23 mouse cellular contexts compared by ENCODE assay signal in genomic region chr8:92327176-92327575, GRCm38 (mm10). TPM values are rescaled to one million over a fixed set of nuclear protein-coding genes. Genes with fewer than 3 reads are reported as not detected.
DNase-seq lines count a peak whose midpoint lies in the region; ATAC-seq and TF ChIP-seq lines count a peak whose summit lies in the region.
"Had no signal": no experiment of that assay in that cellular context is flagged by ENCODE, and none has a peak within 500 bp of the region (broad histone marks: within the 10 kb centered on the region; RNA-seq: fewer than 3 reads in every experiment).

No protein-coding gene starts in this region.

- TF ChIP-seq POLR2A in thymus, adult 2 months (IDR thresholded peaks at IDR 0.05; ENCODE audit: control insufficient read depth, extremely low read depth, insufficient read depth, low read length, poor library complexity): no peak

- H3K27ac ChIP-seq in heart, postnatal 0 days (ENCODE audit: low read depth): no peak overlapping the region
- H3K27ac ChIP-seq in liver, embryonic 14.5 days: no peak overlapping the region
- no peak overlapping the region for H3K27ac ChIP-seq in liver, embryonic 12.5 days
- no peak overlapping the region for H3K27ac ChIP-seq in thymus, adult 2 months (ENCODE audit: control insufficient read depth, insufficient read depth, low read length)
- H3K27ac ChIP-seq: embryonic facial prominence, embryonic 13.5 days; forebrain, embryonic 15.5 days; hindbrain, embryonic 10.5 days; lung, embryonic 15.5 days; midbrain, embryonic 12.5 days had no signal

- intact Hi-C loops in heart, postnatal 10 days (cut with DNase I): no loop called here

- no peak overlapping the region for H3K4me2 ChIP-seq in heart, postnatal 0 days (ENCODE audit: low read depth, low read length)
- H3K4me2 ChIP-seq in liver, embryonic 14.5 days (ENCODE audit: low read depth): no peak overlapping the region
- H3K4me2 ChIP-seq in liver, embryonic 12.5 days: no peak overlapping the region
- H3K4me2 ChIP-seq: embryonic facial prominence, embryonic 13.5 days; forebrain, embryonic 15.5 days; lung, embryonic 15.5 days; midbrain, embryonic 12.5 days had no signal

- no peak for TF ChIP-seq EP300 in heart, postnatal 0 days (IDR thresholded peaks at IDR 0.05; ENCODE audit: low read depth)
- no peak for TF ChIP-seq EP300 in liver, embryonic 14.5 days (IDR thresholded peaks at IDR 0.05; ENCODE audit: low read depth)

- no peak overlapping the region for H3K9ac ChIP-seq in heart, postnatal 0 days (replicated peaks; ENCODE audit: low read depth, low read length)
- H3K9ac ChIP-seq in liver, embryonic 14.5 days (replicated peaks): no peak overlapping the region
- H3K9ac ChIP-seq in liver, embryonic 12.5 days: no peak overlapping the region
- H3K9ac ChIP-seq: embryonic facial prominence, embryonic 13.5 days; forebrain, embryonic 15.5 days; lung, embryonic 15.5 days; midbrain, embryonic 12.5 days had no signal

- no peaks in the 10 kb centered on the region for H3K27me3 ChIP-seq in heart, postnatal 0 days (ENCODE audit: control insufficient read depth, insufficient read depth, low read length)
- H3K27me3 ChIP-seq in liver, embryonic 14.5 days (ENCODE audit: control insufficient read depth, insufficient read depth, low read length): no peaks in the 10 kb centered on the region
- no peaks in the 10 kb centered on the region for H3K27me3 ChIP-seq in liver, embryonic 12.5 days (replicated peaks)
- no peaks in the 10 kb centered on the region for H3K27me3 ChIP-seq in thymus, adult 2 months (ENCODE audit: control insufficient read depth, insufficient read depth, low read length)
- H3K27me3 ChIP-seq: embryonic facial prominence, embryonic 13.5 days; forebrain, embryonic 15.5 days; midbrain, embryonic 12.5 days had no signal

- WGBS in heart, postnatal 0 days: 86% methylated on average over 2 of the region's 2 CpGs
- 72% methylated on average over 2 of the region's 2 CpGs for WGBS in liver, embryonic 14.5 days (ENCODE audit: insufficient replicate concordance)
- 76% methylated on average over 2 of the region's 2 CpGs for WGBS in liver, embryonic 12.5 days (ENCODE audit: insufficient replicate concordance)
- 95% methylated on average over 2 of the region's 2 CpGs for WGBS in thymus, adult 2 months

- no peaks in the 10 kb centered on the region for H3K36me3 ChIP-seq in heart, postnatal 0 days (replicated peaks; ENCODE audit: control insufficient read depth, insufficient read depth, low read length)
- no peaks in the 10 kb centered on the region for H3K36me3 ChIP-seq in liver, embryonic 14.5 days (replicated peaks; ENCODE audit: control insufficient read depth, insufficient read depth, low read depth)
- peaks cover 9% of the 10 kb centered on the region for H3K36me3 ChIP-seq in liver, embryonic 12.5 days
- H3K36me3 ChIP-seq in thymus, adult 2 months (ENCODE audit: control insufficient read depth, insufficient read depth, low read length): no peaks in the 10 kb centered on the region
- H3K36me3 ChIP-seq: forebrain, embryonic 15.5 days had no signal

- H3K4me3 ChIP-seq in heart, postnatal 0 days (ENCODE audit: low read depth, low read length): no peak overlapping the region
- H3K4me3 ChIP-seq in liver, embryonic 14.5 days (ENCODE audit: insufficient read depth in 1 of 2, low read depth in 2 of 2, low read length in 2 of 2): no peak overlapping the region
- no peak overlapping the region for H3K4me3 ChIP-seq in liver, embryonic 12.5 days
- H3K4me3 ChIP-seq in thymus, adult 2 months (ENCODE audit: control insufficient read depth, insufficient read depth, low read length): no peak overlapping the region
- H3K4me3 ChIP-seq: embryonic facial prominence, embryonic 13.5 days; forebrain, embryonic 15.5 days; hindbrain, embryonic 10.5 days; lung, embryonic 15.5 days; midbrain, embryonic 12.5 days had no signal

- peak; percentile 26 for TF ChIP-seq CTCF in heart, postnatal 0 days (IDR thresholded peaks at IDR 0.05; ENCODE audit: low read depth)
- TF ChIP-seq CTCF in liver, embryonic 14.5 days (IDR thresholded peaks at IDR 0.05; ENCODE audit: low read depth): peak; percentile 33
- no peak for TF ChIP-seq CTCF in thymus, adult 2 months (IDR thresholded peaks at IDR 0.05; ENCODE audit: borderline replicate concordance, control insufficient read depth, extremely low read depth, insufficient read depth, low read length, poor library complexity)

- no peak for DNase-seq in heart, postnatal 0 days (ENCODE audit: low spot score)
- DNase-seq in heart, postnatal 10 days: no peak
- DNase-seq in liver, embryonic 14.5 days (ENCODE audit: low read depth in 3 of 3, low spot score in 3 of 3): no peak
- DNase-seq in ES-CJ7 (ENCODE audit: low read depth, low spot score): peak; percentile 12
- peak; percentile 12 for DNase-seq in induced T-regulatory cell, adult 2 months (ENCODE audit: low read depth)
- no peak for DNase-seq in thymus, adult 2 months
- DNase-seq: adrenal gland, postnatal 14 days; B cell, adult 2 months; cerebellum, adult 11 months; cerebellum, postnatal 14 days; layer of hippocampus, postnatal 36 days; right cerebral cortex, postnatal 14 days; spleen, adult 18-20 months had no signal

- no peak for ATAC-seq in heart, postnatal 0 days (ENCODE audit: insufficient read depth, low read depth)
- ATAC-seq in liver, embryonic 14.5 days (ENCODE audit: insufficient read depth): no peak
- no peak for ATAC-seq in liver, embryonic 12.5 days
- ATAC-seq: forebrain, embryonic 15.5 days; inflammation-experienced regulatory T-cells, adult 6 months had no signal

- no peaks in the 10 kb centered on the region for H3K4me1 ChIP-seq in heart, postnatal 0 days (ENCODE audit: control insufficient read depth, insufficient read depth)
- no peaks in the 10 kb centered on the region for H3K4me1 ChIP-seq in liver, embryonic 14.5 days (replicated peaks; ENCODE audit: control insufficient read depth in 2 of 2, insufficient read depth in 2 of 2, low read length in 1 of 2)
- H3K4me1 ChIP-seq in liver, embryonic 12.5 days: no peaks in the 10 kb centered on the region
- peaks cover 8% of the 10 kb centered on the region for H3K4me1 ChIP-seq in thymus, adult 2 months (replicated peaks; ENCODE audit: control insufficient read depth, insufficient read depth, low read length)
- H3K4me1 ChIP-seq: forebrain, embryonic 15.5 days; hindbrain, embryonic 10.5 days; lung, embryonic 15.5 days; midbrain, embryonic 12.5 days had no signal

- no peaks in the 10 kb centered on the region for H3K9me3 ChIP-seq in heart, postnatal 0 days (replicated peaks; ENCODE audit: control insufficient read depth, low read length)
- no peaks in the 10 kb centered on the region for H3K9me3 ChIP-seq in liver, embryonic 14.5 days (ENCODE audit: control insufficient read depth, low read length)
- H3K9me3 ChIP-seq in liver, embryonic 12.5 days (replicated peaks): no peaks in the 10 kb centered on the region
- H3K9me3 ChIP-seq: embryonic facial prominence, embryonic 13.5 days; forebrain, embryonic 15.5 days; hindbrain, embryonic 10.5 days; lung, embryonic 15.5 days had no signal

RNA-seq across cellular contexts. Expression of gene Irx5, which starts 30.2 kb away (rescaled TPM):
- total RNA-seq in heart, postnatal 0 days (2014; rRNA removed; ENCODE audit: low replicate concordance): 13.1 and 18.6 TPM in 2 replicates
- 6.4 and 7.3 TPM in 2 replicates for polyA plus RNA-seq in heart, postnatal 0 days (2015; fragmentation: Nextera tagmentation; extraction: Ambion mirVana)
- total RNA-seq in heart, postnatal 10 days (2021): 10 to 100 TPM in 1 of 2 experiments, 1 to 10 TPM in 1; 8.7 to 10.9 TPM
- polyA plus RNA-seq in liver, embryonic 14.5 days (2012; rRNA removed): 0.04 TPM in 2 replicates
- not detected in 2 replicates for polyA plus RNA-seq in liver, embryonic 14.5 days (2014; fragmentation: Nextera tagmentation; extraction: Ambion mirVana)
- polyA plus RNA-seq in liver, embryonic 12.5 days (2016; fragmentation: Nextera tagmentation; extraction: Ambion mirVana): 0.32 and 0.38 TPM in 2 replicates
- 0.18 and 0.53 TPM in 2 replicates for polyA plus RNA-seq in thymus, adult 2 months (2012; rRNA removed)
- total RNA-seq: granulocyte monocyte progenitor cell, adult 5-6 weeks; liver, adult 2 months; megakaryocyte progenitor cell, adult 5-6 weeks had no signal
- polyA plus RNA-seq: inflammation-experienced regulatory T-cells, adult 6 months; liver, adult 2 months had no signal

Comparison
In these comparisons a context has a peak if more than half of its experiments do, and no peak if none do; other contexts are left out.
1. DNase-seq: peak in ES-CJ7 (single experiment) and induced T-regulatory cell, adult 2 months (single experiment); none in heart, postnatal 0 days (single experiment), heart, postnatal 10 days (0 of 2), liver, embryonic 14.5 days (0 of 3) and thymus, adult 2 months (single experiment).